Mouse (Mus musculus) ES-Bruce4 (cell line): ENCODE results near the gene Ntn5. TPM values are rescaled to one million over a fixed set of nuclear protein-coding genes. Genes with fewer than 3 reads are reported as not detected.
A peak's percentile ranks its signal among the peaks of the same experiment; 100 is the strongest.

Experiments used
- H3K27ac ChIP-seq: 2 replicates; pipeline ENCODE4 v1.5.1; 2012; ENCODE audit warnings: low read length, inconsistent platforms; ENCODE audit not compliant: insufficient read depth
- H3K27me3 ChIP-seq: 2 replicates; pipeline ENCODE4 v1.6.1; 2012; ENCODE audit warnings: mild to moderate bottlenecking, low read length, inconsistent platforms; ENCODE audit not compliant: control insufficient read depth, poor library complexity, insufficient read depth, severe bottlenecking
- H3K36me3 ChIP-seq: 2 replicates; pipeline ENCODE4 v1.6.1; 2012; ENCODE audit warnings: inconsistent platforms, mild to moderate bottlenecking, low read length, moderate library complexity; ENCODE audit not compliant: control insufficient read depth, poor library complexity, insufficient read depth, severe bottlenecking
- H3K4me1 ChIP-seq: one replicate; pipeline ENCODE4 v1.8.1; 2011; ENCODE audit warnings: low read length; ENCODE audit not compliant: control insufficient read depth, insufficient read depth
- H3K4me3 ChIP-seq: 2 replicates; pipeline ENCODE4 v1.5.1; 2011; ENCODE audit warnings: low read depth, mild to moderate bottlenecking, low read length
- H3K9ac ChIP-seq: 2 replicates; pipeline ENCODE4 v1.6.1; 2012; ENCODE audit warnings: low read depth, mild to moderate bottlenecking, inconsistent platforms; ENCODE audit not compliant: poor library complexity, severe bottlenecking
- H3K9me3 ChIP-seq: replicated peaks from 2 replicates; pipeline ENCODE4 v1.6.1; 2012; ENCODE audit warnings: mild to moderate bottlenecking, low read length, inconsistent platforms; ENCODE audit not compliant: control insufficient read depth, poor library complexity, insufficient read depth, severe bottlenecking
- CTCF ChIP-seq: IDR thresholded peaks from one replicate; pipeline ENCODE4 v1.8.1; 2011; ENCODE audit warnings: low read depth, low read length
- EP300 ChIP-seq: IDR thresholded peaks from 2 replicates; pipeline ENCODE4 v1.6.1; 2011; ENCODE audit warnings: low read depth, low read length; ENCODE audit not compliant: insufficient read depth
- POLR2A ChIP-seq: IDR thresholded peaks from one replicate; pipeline ENCODE4 v1.8.1; 2011; ENCODE audit warnings: low read length; ENCODE audit not compliant: insufficient read depth
- polyA plus RNA-seq: library from polyadenylated mRNA; stranded (reverse); fragments of >200 nt; gene quantifications from 2 replicates; pipeline ENCODE4 v1.2.4, GENCODE M21; 2011; ENCODE audit warnings: low read depth; ENCODE audit not compliant: missing spikeins, insufficient read depth, insufficient read length

Ntn5 gene
- polyA plus RNA-seq, 1 experiment = 0.51 TPM

GRCm38 (mm10) chr7:45715741-45716459 is 32.1 kb downstream of the Ntn5 start:
- H3K4me1 ChIP-seq = no peaks in the 10 kb centered on the region
- peak overlapping the region; percentile 27 for H3K4me3 ChIP-seq
- TF ChIP-seq POLR2A = no peak
- TF ChIP-seq CTCF = no peak
- TF ChIP-seq EP300 = no peak
- peaks cover 25% of the 10 kb centered on the region for H3K36me3 ChIP-seq
- H3K9ac ChIP-seq = no peak overlapping the region; the same call in 1 of the 2 replicates
- no peaks in the 10 kb centered on the region for H3K27me3 ChIP-seq
- peak overlapping the region; percentile 7; the same call in 1 of the 2 replicates for H3K27ac ChIP-seq
- no peaks in the 10 kb centered on the region for H3K9me3 ChIP-seq

GRCm38 (mm10) chr7:45716460-45716857 is 32.6 kb downstream of the Ntn5 start:
- 0 out of 2 replicates have a peak overlapping the region, but pooled peaks have one; percentile 57 for H3K9ac ChIP-seq
- H3K4me1 ChIP-seq = no peaks in the 10 kb centered on the region
- TF ChIP-seq POLR2A (no peak), EP300 (no peak), CTCF (no peak)
- H3K27me3 ChIP-seq = no peaks in the 10 kb centered on the region
- H3K36me3 ChIP-seq = peaks cover 29% of the 10 kb centered on the region
- no peak overlapping the region for H3K4me3 ChIP-seq
- no peak overlapping the region for H3K27ac ChIP-seq
- no peaks in the 10 kb centered on the region for H3K9me3 ChIP-seq

- Histone ChIP-seq H3K9ac (peak overlapping the region; percentile 57), H3K9me3 (no peaks in the 10 kb centered on the region), H3K4me3 (peak overlapping the region; percentile 88), H3K27ac (no peak overlapping the region), H3K27me3 (no peaks in the 10 kb centered on the region), H3K36me3 (peaks cover 33% of the 10 kb centered on the region), H3K4me1 (no peaks in the 10 kb centered on the region)
- TF ChIP-seq CTCF (no peak), EP300 (no peak), POLR2A (no peak)
Measured at GRCm38 (mm10) chr7:45716952-45717917, 33.4 kb downstream of the Ntn5 start.

GRCm38 (mm10) chr7:45717918-45718297 is 34.1 kb downstream of the Ntn5 start, which contains the start of gene Sphk2:
Gene Sphk2, minus strand, starts transcription at chr7:45718002.
- peak within 1 kb of the TSS; percentile 90 for H3K9ac ChIP-seq
- TF ChIP-seq EP300 (peak; percentile 85), CTCF (no peak), POLR2A (peak; percentile 83)
- no peaks in the 10 kb centered on the region for H3K4me1 ChIP-seq

GRCm38 (mm10) chr7:45718331-45718730 is 34.5 kb downstream of the Ntn5 start:
- H3K27ac ChIP-seq = peak overlapping the region; percentile 45
- peaks cover 28% of the 10 kb centered on the region for H3K36me3 ChIP-seq
- no peaks in the 10 kb centered on the region for H3K9me3 ChIP-seq
- H3K4me1 ChIP-seq = no peaks in the 10 kb centered on the region
- H3K27me3 ChIP-seq = no peaks in the 10 kb centered on the region
- H3K4me3 ChIP-seq = peak overlapping the region; percentile 93
- TF ChIP-seq CTCF = no peak
- TF ChIP-seq POLR2A = no peak
- TF ChIP-seq EP300 = no peak
- peak overlapping the region; percentile 90 for H3K9ac ChIP-seq

More at GRCm38 (mm10) chr7:45717918-45718297, 34.1 kb downstream of the Ntn5 start, which contains the start of gene Sphk2:
- peak within 1 kb of the TSS; percentile 93 for H3K4me3 ChIP-seq
- no peaks in the 10 kb centered on the region for H3K9me3 ChIP-seq
- H3K36me3 ChIP-seq = peaks cover 32% of the 10 kb centered on the region
- no peaks in the 10 kb centered on the region for H3K27me3 ChIP-seq
- H3K27ac ChIP-seq = peak within 1 kb of the TSS; percentile 45
